Mouse (Mus musculus): ENCODE measurements around the gene Tmeff2.

- no peak for TF ChIP-seq POLR2A (IDR thresholded peaks at IDR 0.05; ENCODE audit: insufficient read depth, low read depth, low read length)
- no peak for TF ChIP-seq CTCF (IDR thresholded peaks at IDR 0.05)
- no peak for TF ChIP-seq EP300 (IDR thresholded peaks at IDR 0.05; ENCODE audit: insufficient read depth, low read depth, low read length)
Measured at GRCm38 (mm10) chr1:50994505-50994904, 94.1 kb downstream of the Tmeff2 start.

All from heart, adult 2 months (tissue).